Mouse (Mus musculus) spleen, embryonic (tissue): ENCODE data around the gene Foxe3.

Experiments
- CTCF ChIA-PET: fragments of 350-600 bp; sonication (Branson Sonifier 250); formaldehyde crosslinking; loops from one replicate; lab custom pipeline; 2022; lab: Charles Lee

The Foxe3 gene

DNA sequence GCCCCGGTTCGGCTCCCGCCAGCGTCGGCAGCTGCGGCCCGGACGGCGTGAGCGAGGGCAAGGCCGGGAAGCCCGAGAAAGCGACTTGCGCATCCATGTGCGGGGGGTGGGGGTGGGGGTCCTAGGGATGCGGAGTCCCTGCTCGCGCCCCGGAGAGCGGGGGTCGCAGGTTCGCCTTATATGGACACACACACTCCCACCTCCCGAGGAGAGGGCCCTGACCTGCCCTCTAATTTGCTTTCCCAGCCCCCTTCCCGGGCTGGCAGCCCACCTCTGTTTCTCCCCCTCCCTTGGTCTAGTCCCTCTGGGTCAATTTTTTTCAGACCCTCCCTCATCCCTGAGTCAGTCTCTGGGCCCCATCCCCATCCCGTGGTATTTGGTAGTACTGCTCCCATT lies at the start of gene Foxe3:
Foxe3 (minus strand) TSS at position 97 of the 396 bp plus-strand sequence.
- CTCF ChIA-PET: no interaction called here

- CTCF ChIA-PET: interaction anchor here (0.7 kb wide), 1 partner anchor 630 kb away, joined by 3 read pairs; no protein-coding TSS in a partner anchor
These were observed 47.5 kb upstream of the Foxe3 start for GRCm38 (mm10) chr4:114973229-114973740.

- CTCF ChIA-PET: interaction anchor here (0.6 kb wide), 1 partner anchor 28 kb away, joined by 3 read pairs; no protein-coding TSS in a partner anchor
These were observed 44.9 kb upstream of the Foxe3 start for GRCm38 (mm10) chr4:114970736-114971135.

- CTCF ChIA-PET: interaction anchor here (0.7 kb wide), 1 partner anchor 27 kb away, joined by 3 read pairs; no protein-coding TSS in a partner anchor
These were observed 35.1 kb upstream of the Foxe3 start for GRCm38 (mm10) chr4:114960881-114961280.

- CTCF ChIA-PET: no interaction called here
These were observed 33.7 kb upstream of the Foxe3 start for GRCm38 (mm10) chr4:114959533-114959932.

GRCm38 (mm10) chr4:114958786-114959185 lies 33.0 kb upstream of the Foxe3 start:
- CTCF ChIA-PET: no interaction called here

GRCm38 (mm10) chr4:114958231-114958630 lies 32.4 kb upstream of the Foxe3 start:
- CTCF ChIA-PET: no interaction called here

GRCm38 (mm10) chr4:114957403-114957802 lies 31.6 kb upstream of the Foxe3 start:
- CTCF ChIA-PET: no interaction called here

DNA sequence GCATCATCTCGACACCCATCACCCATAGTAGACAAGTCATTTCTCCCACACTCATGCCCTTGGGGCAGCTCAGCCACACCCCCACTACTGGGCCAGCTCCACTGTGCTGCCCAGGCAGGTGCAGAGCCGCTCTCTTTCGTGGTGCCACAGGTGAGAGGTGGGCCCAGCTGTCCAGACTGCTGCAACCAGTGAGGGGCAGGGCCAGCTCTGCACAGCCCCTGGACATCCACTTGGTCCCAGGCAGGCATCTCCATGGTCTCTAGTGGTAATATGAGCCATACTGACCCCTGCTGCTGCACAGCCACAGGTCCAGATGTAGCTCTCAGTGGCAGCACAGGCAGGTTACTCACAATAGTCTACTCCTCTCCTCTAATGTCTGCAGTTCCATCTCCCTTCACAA lies 27.4 kb upstream of the Foxe3 start:
- CTCF ChIA-PET: no interaction called here

DNA sequence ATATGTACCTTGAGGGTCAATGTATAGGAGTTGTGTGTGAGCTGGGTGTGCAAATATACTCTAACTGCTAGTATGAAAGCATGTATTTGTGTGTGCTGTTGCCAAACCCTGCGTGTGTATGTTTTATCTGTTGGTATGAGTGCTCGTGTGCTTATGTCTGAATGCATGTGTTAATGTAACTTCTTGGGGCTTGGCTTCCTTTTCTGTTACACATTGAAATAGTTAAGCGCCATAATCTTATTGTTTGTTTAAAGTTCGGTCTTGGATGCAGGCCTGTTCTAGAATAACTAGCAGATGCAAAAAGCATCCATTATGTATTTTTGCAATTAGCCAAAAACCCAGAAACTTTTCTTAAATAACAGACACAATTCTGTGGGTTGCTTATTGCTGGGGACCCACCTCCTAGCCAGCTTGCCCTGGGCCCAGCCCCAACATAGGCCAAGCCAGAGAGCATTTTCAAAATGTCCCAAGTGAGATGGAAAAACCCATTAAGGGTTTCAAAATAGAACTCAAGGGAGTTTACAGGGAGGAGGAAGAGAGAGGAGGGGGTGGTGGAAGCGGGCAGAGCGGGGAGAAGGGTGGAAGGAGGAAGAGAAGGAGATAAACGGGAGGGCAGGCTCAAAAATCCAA lies 22.2 kb upstream of the Foxe3 start:
- CTCF ChIA-PET: no interaction called here

GRCm38 (mm10) chr4:114947395-114947794 lies 21.6 kb upstream of the Foxe3 start:
- CTCF ChIA-PET: interaction anchor here (0.8 kb wide), 1 partner anchor 34 kb away, joined by 3 read pairs; no protein-coding TSS in a partner anchor

- CTCF ChIA-PET: no interaction called here
These were observed 20.6 kb upstream of the Foxe3 start for GRCm38 (mm10) chr4:114946416-114946815.

DNA sequence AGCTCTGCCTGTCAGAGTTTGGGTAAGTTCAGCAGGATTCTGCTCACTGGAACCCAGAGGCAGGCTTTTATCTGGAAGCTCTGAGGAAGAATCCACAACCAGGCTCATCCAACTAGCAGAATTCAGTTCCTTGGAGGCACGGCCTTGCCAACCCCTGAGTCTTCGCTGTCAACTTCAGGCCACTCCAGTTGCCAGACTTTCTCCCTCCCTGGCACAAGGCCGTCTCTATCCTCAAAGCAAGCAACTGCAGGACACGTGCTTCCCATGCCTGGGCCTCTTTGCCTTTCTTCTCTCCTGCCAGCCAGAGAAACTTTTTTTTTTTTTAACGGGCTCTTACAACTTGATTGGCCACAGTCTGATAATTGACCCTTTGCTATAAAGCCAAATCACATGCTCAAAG lies 19.2 kb upstream of the Foxe3 start:
- CTCF ChIA-PET: no interaction called here

GRCm38 (mm10) chr4:114942583-114942982 lies 16.8 kb upstream of the Foxe3 start:
- CTCF ChIA-PET: interaction anchor here (0.6 kb wide), 1 partner anchor 28 kb away, joined by 3 read pairs; no protein-coding TSS in a partner anchor

DNA sequence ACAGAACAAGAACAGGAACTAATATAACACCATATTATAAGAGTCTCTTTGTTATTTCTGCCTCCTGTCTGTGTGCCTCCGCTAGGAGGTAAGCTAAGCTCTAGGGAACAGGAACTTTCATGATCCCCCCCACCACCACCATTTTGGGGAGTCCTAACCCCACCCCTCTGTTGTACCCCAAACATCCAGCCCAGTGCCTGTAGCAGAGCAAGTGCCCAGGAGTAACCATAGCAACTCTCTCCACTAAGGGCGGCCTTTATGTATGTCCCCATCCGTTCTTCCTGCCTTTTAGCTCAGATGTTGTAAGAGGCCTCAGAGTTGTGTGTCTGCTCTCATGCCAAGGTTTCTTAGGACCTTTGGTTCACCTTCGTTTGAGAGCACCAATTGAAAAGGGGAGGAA lies 16.3 kb upstream of the Foxe3 start:
- CTCF ChIA-PET: no interaction called here

- CTCF ChIA-PET: no interaction called here
These were observed 15.5 kb upstream of the Foxe3 start for GRCm38 (mm10) chr4:114941311-114941710.

- CTCF ChIA-PET: no interaction called here
These were observed 12.4 kb upstream of the Foxe3 start for GRCm38 (mm10) chr4:114938248-114938647.

GRCm38 (mm10) chr4:114937459-114938047 lies 11.7 kb upstream of the Foxe3 start:
- CTCF ChIA-PET: no interaction called here

- CTCF ChIA-PET: no interaction called here
These were observed 8.4 kb upstream of the Foxe3 start for GRCm38 (mm10) chr4:114934188-114934587.

- CTCF ChIA-PET: no interaction called here
These were observed 6.9 kb upstream of the Foxe3 start for GRCm38 (mm10) chr4:114932747-114933146.

DNA sequence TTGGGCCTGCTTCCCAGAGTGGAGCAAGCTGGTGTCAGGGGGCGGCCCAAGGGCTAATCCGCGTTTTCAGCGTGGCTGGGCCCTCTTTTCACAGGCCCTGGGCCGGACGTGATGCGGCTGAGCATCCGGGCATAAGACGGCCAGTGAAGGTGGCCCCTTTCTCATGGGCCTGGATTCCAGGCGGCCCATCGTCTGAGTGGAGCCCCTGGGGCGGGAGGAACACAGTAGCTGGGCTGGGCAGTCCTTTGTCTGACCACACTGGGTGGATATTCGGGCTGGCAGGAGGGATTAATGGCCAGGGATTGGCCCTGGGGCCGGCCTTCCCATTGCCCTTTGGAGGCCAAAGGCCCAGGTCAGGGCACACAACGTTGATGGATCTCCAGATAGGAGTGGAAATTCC lies 3.3 kb upstream of the Foxe3 start:
- CTCF ChIA-PET: no interaction called here

DNA sequence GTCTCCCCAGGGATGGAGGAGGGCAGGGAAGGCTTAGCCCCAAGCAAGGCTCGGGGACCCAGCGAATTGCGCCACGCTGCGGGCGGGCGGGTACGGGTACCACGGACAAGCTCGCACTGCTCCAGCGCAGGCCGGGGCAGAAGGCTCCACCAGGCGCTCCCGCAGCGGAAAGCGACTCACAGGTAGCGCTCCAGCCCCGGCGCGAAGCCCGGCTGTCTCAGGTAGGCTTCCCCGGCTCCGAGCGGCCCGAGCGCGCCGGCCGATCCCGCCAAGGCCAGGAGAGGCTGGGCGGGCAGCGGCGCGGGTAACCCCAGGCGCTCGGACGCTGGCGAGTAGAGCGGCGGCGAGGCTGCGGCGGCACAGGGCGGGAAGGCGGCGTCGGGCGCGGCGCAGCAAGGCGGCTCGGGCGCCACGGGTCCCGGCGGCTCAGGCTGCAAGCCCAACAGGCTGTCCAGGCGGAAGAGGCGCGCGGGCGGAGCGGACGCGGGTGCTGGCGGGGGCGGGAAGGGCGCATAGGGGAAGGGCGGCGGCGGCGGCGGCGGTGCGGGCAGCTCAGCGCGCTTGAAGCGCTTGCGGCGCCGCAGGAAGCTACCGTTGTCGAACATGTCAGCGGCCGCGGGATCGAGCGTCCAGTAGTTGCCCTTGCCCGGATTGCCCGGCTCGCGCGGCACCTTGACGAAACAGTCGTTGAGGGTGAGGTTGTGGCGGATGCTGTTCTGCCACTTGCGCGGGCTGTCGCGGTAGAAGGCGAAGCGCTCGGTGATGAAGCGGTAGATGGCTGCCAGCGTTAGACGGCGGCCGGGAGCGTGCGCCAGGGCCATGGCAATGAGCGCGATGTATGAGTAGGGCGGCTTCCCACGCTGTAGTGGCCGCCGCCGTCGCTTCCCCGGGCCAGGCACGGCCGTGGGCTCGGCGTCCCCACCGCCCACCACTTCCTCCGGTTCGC lies 569 bp downstream of the Foxe3 start:
- CTCF ChIA-PET: no interaction called here
